Mouse (Mus musculus) limb, embryonic 15.5 days (tissue): ENCODE results near the gene Morn2. TPM values are rescaled to one million over a fixed set of nuclear protein-coding genes. Genes with fewer than 3 reads are reported as not detected.
"Not testable (repeated sequence)": the region's sequence is repeated elsewhere in the genome, so short reads cannot be mapped to it uniquely, and the experiment has no call there.

ENCODE experiments used
- ATAC-seq: fragments of 200-750 bp; cut with Nextera tagmentation; 2 replicates; pipeline ENCODE4 v1.8.0; 2017; ENCODE audit warnings: low read depth, moderate TSS enrichment; ENCODE audit not compliant: insufficient number of reproducible peaks, low FRiP score, low TSS enrichment
- H3K27ac ChIP-seq: fragments of 300-500 bp; sonication (generic); 2 replicates; pipeline ENCODE4 v1.5.1; 2015; ENCODE audit warnings: moderate library complexity, mild to moderate bottlenecking, inconsistent platforms
- H3K27me3 ChIP-seq: fragments of 300-500 bp; sonication (generic); 2 replicates; pipeline ENCODE4 v1.6.1; 2015; ENCODE audit warnings: inconsistent platforms
- H3K36me3 ChIP-seq: fragments of 300-500 bp; sonication (generic); 2 replicates; pipeline ENCODE4 v1.6.1; 2015; ENCODE audit warnings: inconsistent platforms
- H3K4me1 ChIP-seq: fragments of 300-500 bp; sonication (generic); 2 replicates; pipeline ENCODE4 v1.6.1; 2015; ENCODE audit warnings: inconsistent platforms
- H3K4me2 ChIP-seq: fragments of 300-500 bp; sonication (generic); 2 replicates; pipeline ENCODE4 v1.6.1; 2015; ENCODE audit warnings: mild to moderate bottlenecking, inconsistent platforms
- H3K4me3 ChIP-seq: fragments of 300-500 bp; sonication (generic); 2 replicates; pipeline ENCODE4 v1.5.1; 2015; ENCODE audit warnings: mild to moderate bottlenecking, inconsistent platforms
- H3K9ac ChIP-seq: fragments of 300-500 bp; sonication (generic); 2 replicates; pipeline ENCODE4 v1.6.1; 2015; ENCODE audit warnings: inconsistent platforms
- H3K9me3 ChIP-seq: fragments of 300-500 bp; sonication (generic); 2 replicates; pipeline ENCODE4 v1.6.1; 2016; ENCODE audit warnings: inconsistent platforms
- WGBS: fragments of 180-500 bp; shearing (Covaris S2); methylation state at CpG from one replicate; pipeline ENCODE4 v1.1.7; 2015; 5-methylcytosine and 5-hydroxymethylcytosine counted together
- polyA plus RNA-seq: library from polyadenylated mRNA; unstranded; fragments of >200 nt; fragmentation: Nextera tagmentation; extraction: Ambion mirVana; gene quantifications from 2 replicates; pipeline ENCODE4 v1.2.1, GENCODE M21; 2015

Gene Morn2
- 18.8 and 19.0 TPM in 2 replicates for polyA plus RNA-seq

DNA sequence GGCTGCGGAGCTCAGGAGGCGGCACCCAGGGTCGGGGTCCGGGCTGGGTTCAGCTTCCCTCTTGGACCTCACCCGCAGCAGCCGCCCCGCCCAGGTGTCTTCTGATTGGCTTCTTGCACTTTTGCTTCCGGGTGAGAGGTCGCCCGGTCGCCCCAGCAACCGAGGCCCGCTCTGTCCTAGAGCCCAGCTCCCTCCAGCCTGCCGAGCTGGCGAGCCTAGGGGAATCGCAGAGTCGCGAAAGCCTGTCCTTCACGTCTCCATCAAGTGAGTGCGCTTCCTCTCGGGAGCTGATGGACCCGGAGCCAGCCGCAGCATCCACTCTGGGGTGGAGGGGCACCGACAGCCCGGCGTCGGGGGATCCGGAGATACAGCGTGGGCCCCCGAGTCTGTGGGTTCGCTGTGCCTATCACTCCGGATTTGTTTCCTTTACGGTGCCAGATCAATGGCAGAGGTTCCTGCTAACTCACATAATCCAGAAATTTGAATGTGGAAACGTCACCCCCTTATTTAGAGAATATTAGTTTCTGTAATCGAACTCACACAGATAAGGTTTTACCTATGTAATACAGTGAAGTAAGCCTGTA is at the start of gene Morn2, which contains the start of gene Dhx57:
Morn2 (plus strand) TSS at position 130 of the 584 bp plus-strand sequence.
Dhx57 (minus strand) TSS at position 403 of the 584 bp plus-strand sequence.
- Histone ChIP-seq H3K9me3 (no peaks in the 10 kb centered on the region), H3K27me3 (no peaks in the 10 kb centered on the region), H3K9ac (peak within 1 kb of the TSS; percentile 80), H3K27ac (peak within 1 kb of the TSS; percentile 90), H3K36me3 (no peaks in the 10 kb centered on the region), H3K4me3 (peak within 1 kb of the TSS; percentile 94), H3K4me1 (peaks cover 8% of the 10 kb centered on the region), H3K4me2 (peak within 1 kb of the TSS; percentile 57)
- ATAC-seq, result peak; percentile 97
- WGBS, result under 1% methylated on average over 35 of the region's 35 CpGs

GRCm38 (mm10) chr17:80241594-80241993 is 48.4 kb upstream of the Morn2 start:
- H3K4me2 ChIP-seq, result no peak overlapping the region
- peaks cover 86% of the 10 kb centered on the region for H3K36me3 ChIP-seq
- H3K9me3 ChIP-seq, result no peaks in the 10 kb centered on the region
- no peak for ATAC-seq
- H3K4me3 ChIP-seq, result no peak overlapping the region
- H3K4me1 ChIP-seq, result no peaks in the 10 kb centered on the region
- H3K27me3 ChIP-seq, result no peaks in the 10 kb centered on the region
- WGBS, result 90% methylated on average over 9 of the region's 9 CpGs
- no peak overlapping the region for H3K27ac ChIP-seq
- H3K9ac ChIP-seq, result no peak overlapping the region

DNA sequence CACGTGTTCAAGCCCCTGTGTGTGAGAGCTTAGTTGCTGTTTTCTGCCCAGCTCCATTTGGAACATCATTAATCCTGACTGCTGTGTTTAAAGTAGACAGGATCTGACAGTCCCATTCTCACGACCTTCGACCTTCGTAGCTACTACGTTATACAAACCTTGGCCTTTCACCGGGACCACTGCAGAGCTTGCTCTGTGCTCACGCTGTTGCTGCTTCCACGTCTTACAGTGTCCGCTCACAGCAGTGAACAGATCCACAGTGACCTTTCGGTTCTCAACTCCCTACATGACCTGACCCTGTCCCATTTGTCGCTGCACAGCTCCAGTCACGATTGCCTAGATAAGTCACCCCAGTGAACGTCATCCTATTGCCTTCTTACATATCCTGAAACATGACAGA is 46.9 kb upstream of the Morn2 start:
- no peaks in the 10 kb centered on the region for H3K4me1 ChIP-seq
- no peak overlapping the region for H3K4me2 ChIP-seq
- H3K9ac ChIP-seq, result no peak overlapping the region
- 68% methylated on average over 13 of the region's 13 CpGs for WGBS
- no peak overlapping the region for H3K27ac ChIP-seq
- H3K4me3 ChIP-seq, result no peak overlapping the region
- no peaks in the 10 kb centered on the region for H3K27me3 ChIP-seq
- no peak for ATAC-seq
- H3K9me3 ChIP-seq, result no peaks in the 10 kb centered on the region
- H3K36me3 ChIP-seq, result peaks cover 85% of the 10 kb centered on the region

DNA sequence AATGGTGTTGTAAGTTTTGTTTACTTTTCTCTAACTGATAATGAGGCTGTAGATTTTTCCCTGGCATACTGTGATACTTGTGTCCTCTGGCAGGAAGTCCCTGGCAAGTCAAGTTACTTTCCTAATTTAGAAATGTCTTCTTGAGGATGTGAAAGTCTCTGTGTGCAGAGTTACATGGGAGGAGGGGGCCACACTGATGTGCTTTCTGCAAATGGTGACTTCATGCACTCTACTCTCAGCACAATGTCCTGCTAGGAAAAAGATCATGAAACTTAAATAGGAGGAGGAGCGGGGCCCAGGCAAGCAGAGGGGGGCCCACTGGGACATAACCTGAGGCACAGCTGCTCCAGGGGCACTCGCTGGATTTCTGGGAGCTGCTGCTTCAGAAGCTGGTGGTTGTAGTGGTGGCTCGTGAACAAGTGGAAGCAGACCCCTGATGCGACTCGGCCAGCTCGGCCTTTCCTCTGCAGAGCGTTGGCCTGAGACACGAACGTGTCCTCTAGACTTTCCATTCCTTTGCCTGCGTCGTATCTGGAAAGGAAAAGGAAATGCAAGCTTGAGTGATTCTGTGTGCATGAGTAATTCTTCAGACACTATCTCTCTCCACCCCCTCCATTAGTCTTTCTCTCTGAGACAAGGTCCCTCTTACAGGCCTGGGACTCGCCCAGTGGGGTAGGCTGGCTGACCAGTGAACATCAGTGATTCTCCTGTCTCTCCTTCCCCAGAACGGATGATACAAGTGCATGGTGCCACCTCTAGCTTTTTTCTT is 37.1 kb upstream of the Morn2 start:
- Histone ChIP-seq H3K4me2 (no peak overlapping the region), H3K27me3 (no peaks in the 10 kb centered on the region), H3K4me3 (no peak overlapping the region), H3K4me1 (no peaks in the 10 kb centered on the region), H3K36me3 (peaks cover 93% of the 10 kb centered on the region), H3K9ac (no peak overlapping the region), H3K27ac (no peak overlapping the region), H3K9me3 (no peaks in the 10 kb centered on the region)
- WGBS, result 93% methylated on average over 13 of the region's 13 CpGs
- no peak for ATAC-seq

DNA sequence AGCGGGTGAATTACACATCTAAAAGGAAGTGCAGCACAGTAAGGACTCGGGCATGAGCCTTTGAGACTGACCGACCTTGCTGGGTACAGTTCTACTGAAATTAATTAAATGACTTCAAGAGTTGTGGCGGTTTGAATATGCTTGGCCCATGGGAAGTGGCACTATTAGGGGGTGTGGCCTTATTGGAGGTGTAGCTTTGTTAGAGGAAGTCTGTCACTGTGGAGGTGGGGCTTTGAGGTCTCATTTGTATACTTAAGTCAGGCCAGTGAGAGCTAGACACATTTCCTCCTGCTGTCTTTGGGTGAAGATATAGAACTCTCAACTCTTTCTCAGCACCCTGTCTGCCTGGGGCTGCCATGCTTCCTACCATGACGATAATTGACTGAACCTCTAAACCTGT is 35.6 kb upstream of the Morn2 start:
- Histone ChIP-seq H3K27me3 (no peaks in the 10 kb centered on the region), H3K4me2 (no peak overlapping the region), H3K36me3 (peaks cover 93% of the 10 kb centered on the region), H3K27ac (no peak overlapping the region), H3K9me3 (no peaks in the 10 kb centered on the region), H3K4me1 (no peaks in the 10 kb centered on the region), H3K9ac (no peak overlapping the region), H3K4me3 (no peak overlapping the region)
- WGBS, result 94% methylated on average over 5 of the region's 5 CpGs
- ATAC-seq, result no peak

DNA sequence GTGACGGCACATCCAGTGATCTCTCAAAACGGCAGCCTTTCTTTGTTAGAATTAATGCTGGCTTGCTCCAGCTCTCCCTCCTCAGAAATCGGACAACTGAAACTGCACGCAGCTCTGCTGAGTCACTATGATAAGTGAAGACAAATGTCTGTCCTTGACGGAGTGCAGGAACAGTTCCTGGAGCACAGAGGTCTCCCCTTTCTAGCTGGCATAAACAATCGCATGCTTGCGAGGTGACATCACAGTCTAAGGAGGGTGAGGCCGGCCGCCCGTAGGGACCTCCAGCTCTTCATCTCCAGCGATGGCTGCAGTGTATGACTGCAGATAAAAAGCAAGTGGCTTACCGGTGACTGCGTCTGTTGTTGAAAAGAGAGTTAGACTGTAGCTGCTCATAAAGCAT is 34.8 kb upstream of the Morn2 start:
- ATAC-seq, result peak; percentile 67; the same call in 1 of the 2 replicates
- Histone ChIP-seq H3K27me3 (no peaks in the 10 kb centered on the region), H3K4me2 (no peak overlapping the region), H3K9me3 (no peaks in the 10 kb centered on the region), H3K9ac (no peak overlapping the region), H3K4me1 (no peaks in the 10 kb centered on the region), H3K4me3 (no peak overlapping the region), H3K36me3 (peaks cover 93% of the 10 kb centered on the region), H3K27ac (no peak overlapping the region)
- WGBS, result 42% methylated on average over 13 of the region's 13 CpGs

DNA sequence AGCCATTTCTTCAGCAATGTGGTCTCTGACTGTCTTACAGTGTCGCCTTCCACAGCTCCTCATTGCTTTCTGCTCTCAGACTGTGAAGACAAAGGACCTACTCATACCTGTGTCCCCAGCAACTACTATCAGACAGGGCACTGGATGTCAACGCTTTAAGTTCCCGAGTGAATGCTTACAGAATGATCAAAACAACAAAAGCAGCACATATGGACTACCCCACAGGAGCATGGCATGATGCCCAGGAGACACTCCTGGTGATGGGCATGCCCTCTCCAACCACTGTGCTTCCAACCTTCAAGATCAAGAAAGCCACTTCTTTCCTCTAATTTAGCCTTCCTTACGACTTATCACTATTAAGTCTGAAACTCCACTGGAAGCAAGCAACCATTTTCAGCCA is 22.9 kb upstream of the Morn2 start:
- 91% methylated on average over 4 of the region's 4 CpGs for WGBS

DNA sequence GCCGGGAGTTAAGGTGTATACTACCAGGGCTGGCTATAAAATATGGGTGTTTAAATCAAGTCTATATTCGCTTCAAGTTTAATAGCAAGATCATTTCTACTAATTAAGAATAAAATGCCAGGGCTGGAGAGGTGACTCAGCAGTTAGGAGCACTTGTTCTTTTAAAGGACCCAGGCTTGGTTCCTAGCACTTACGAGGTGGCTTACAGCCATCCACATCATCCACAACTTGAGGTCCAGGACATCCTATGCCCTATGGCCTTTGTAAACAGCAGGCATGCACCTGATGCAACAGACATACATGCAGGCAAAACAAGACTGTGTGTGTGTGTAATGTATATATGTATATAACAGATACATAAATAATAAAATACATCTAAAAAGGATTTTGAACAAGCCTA is 21.9 kb upstream of the Morn2 start:
- WGBS, result 90% methylated on average over 3 of the region's 3 CpGs
- H3K9ac ChIP-seq, result no peak overlapping the region
- H3K36me3 ChIP-seq, result peaks cover 80% of the 10 kb centered on the region
- no peaks in the 10 kb centered on the region for H3K27me3 ChIP-seq
- ATAC-seq, result no peak
- no peak overlapping the region for H3K4me2 ChIP-seq
- H3K4me3 ChIP-seq, result no peak overlapping the region
- no peaks in the 10 kb centered on the region for H3K4me1 ChIP-seq
- H3K9me3 ChIP-seq, result no peaks in the 10 kb centered on the region
- H3K27ac ChIP-seq, result no peak overlapping the region

More for the DNA sequence above, 22.9 kb upstream of the Morn2 start:
- Histone ChIP-seq H3K4me1 (no peaks in the 10 kb centered on the region), H3K36me3 (peaks cover 80% of the 10 kb centered on the region), H3K9me3 (no peaks in the 10 kb centered on the region), H3K27me3 (no peaks in the 10 kb centered on the region), H3K4me3 (no peak overlapping the region), H3K4me2 (no peak overlapping the region), H3K9ac (no peak overlapping the region), H3K27ac (no peak overlapping the region)
- ATAC-seq, result no peak

DNA sequence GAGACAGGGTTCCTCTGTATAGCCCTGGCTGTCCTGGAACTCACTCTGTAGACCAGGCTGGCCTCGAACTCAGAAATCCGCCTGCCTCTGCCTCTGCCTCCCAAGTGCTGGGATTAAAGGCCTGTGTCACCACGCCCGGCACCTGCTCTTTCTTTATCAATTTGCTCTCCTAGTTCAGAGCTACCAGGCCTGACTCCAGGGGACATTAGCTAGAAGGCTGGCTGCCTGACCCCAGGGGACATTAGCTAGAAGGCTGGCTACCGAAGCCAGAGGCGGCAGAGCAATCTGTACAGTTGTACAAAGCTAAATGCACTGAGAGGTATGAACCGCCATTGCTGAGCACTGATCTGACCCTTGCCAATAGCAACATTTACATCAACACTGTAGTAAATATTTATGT is 19.4 kb upstream of the Morn2 start:
- H3K36me3 ChIP-seq, result peaks cover 83% of the 10 kb centered on the region
- H3K4me3 ChIP-seq, H3K9me3 ChIP-seq, H3K27ac ChIP-seq, H3K27me3 ChIP-seq, H3K9ac ChIP-seq, ATAC-seq, H3K4me2 ChIP-seq, H3K4me1 ChIP-seq: not testable (repeated sequence)
- 94% methylated on average over 7 of the region's 7 CpGs for WGBS

GRCm38 (mm10) chr17:80278255-80278654 is 11.7 kb upstream of the Morn2 start:
- Histone ChIP-seq H3K36me3 (peaks cover 68% of the 10 kb centered on the region), H3K4me2 (no peak overlapping the region), H3K4me1 (no peaks in the 10 kb centered on the region), H3K27me3 (no peaks in the 10 kb centered on the region), H3K9ac (no peak overlapping the region), H3K4me3 (no peak overlapping the region), H3K9me3 (no peaks in the 10 kb centered on the region), H3K27ac (no peak overlapping the region)
- ATAC-seq, result no peak
- WGBS, result 87% methylated on average over 4 of the region's 4 CpGs

DNA sequence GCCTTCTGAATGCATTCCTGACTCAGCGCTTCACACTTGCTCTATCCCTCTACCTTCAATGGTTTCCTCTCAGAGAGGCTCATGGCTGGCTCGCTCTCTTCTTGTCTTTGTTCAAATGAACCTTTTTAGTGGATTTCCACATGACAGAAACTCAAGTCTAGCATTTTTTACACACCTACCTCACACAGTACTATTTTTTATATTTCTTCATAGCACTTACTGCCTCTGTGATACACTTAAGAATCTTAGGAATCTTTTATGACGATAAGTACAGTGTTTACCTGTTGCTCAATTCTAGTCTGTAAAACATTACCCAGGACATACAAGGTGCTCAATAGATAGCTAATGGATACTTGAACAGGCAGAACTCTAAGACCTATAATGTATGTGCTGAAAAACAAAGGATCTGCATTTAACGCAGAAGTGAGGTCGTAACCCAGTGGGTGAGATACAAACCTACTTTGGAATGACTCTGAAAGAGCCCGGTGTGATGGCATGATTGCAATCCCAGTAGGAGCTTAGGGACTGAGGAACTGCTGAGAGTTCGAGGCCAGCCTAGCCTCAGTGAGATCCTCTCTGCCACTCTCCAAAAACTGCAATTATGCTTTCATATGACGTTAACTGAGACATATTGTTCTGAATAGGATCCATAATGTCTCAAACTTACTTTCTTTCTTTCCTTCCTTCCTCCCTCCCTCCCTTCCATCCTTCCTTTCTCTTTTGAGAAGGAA is 10.5 kb upstream of the Morn2 start:
- Histone ChIP-seq H3K4me1 (no peaks in the 10 kb centered on the region), H3K27ac (no peak overlapping the region), H3K4me3 (no peak overlapping the region), H3K4me2 (no peak overlapping the region), H3K27me3 (no peaks in the 10 kb centered on the region), H3K36me3 (peaks cover 56% of the 10 kb centered on the region), H3K9me3 (no peaks in the 10 kb centered on the region), H3K9ac (no peak overlapping the region)
- 90% methylated on average over 8 of the region's 8 CpGs for WGBS
- ATAC-seq, result no peak

DNA sequence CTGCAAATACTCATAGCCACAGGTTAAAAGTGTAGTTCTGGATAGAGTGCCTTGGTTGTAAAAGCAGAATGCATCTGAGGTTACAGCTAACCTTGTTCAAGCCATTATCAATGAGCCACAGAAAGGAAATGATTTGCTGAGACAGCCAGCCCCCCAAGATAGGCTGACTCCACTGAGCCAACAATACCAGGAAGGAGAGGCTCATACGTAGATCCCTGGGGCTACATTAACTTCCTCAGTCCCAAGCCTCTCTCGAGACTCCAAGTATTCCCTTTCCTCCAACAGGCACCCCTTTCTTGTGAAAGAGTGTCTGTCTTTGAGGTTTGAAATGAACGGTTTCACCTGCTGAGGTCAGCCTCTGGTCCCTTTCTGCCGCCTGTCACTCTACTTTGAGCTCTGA is 5.6 kb upstream of the Morn2 start:
- WGBS, result 73% methylated on average over 4 of the region's 4 CpGs
- no peaks in the 10 kb centered on the region for H3K27me3 ChIP-seq
- H3K27ac ChIP-seq, result no peak overlapping the region
- no peaks in the 10 kb centered on the region for H3K9me3 ChIP-seq
- peaks cover 8% of the 10 kb centered on the region for H3K4me1 ChIP-seq
- H3K36me3 ChIP-seq, result peaks cover 16% of the 10 kb centered on the region; the same call in 1 of the 2 replicates
- no peak overlapping the region for H3K4me3 ChIP-seq
- no peak overlapping the region for H3K9ac ChIP-seq
- no peak overlapping the region for H3K4me2 ChIP-seq
- ATAC-seq, result no peak
